ENCODE assay signal across 8 mouse cellular contexts in genomic region chr15:86673096-86673520, GRCm38 (mm10).
DNase-seq lines count a peak whose midpoint lies in the region; ATAC-seq lines count a peak whose summit lies in the region.

No protein-coding gene starts in this region.

- intact Hi-C loops in heart, postnatal 10 days (cut with DNase I): no loop called here

- no peak overlapping the region for H3K27ac ChIP-seq in heart, embryonic 10.5 days
- H3K27ac ChIP-seq in embryonic facial prominence, embryonic 11.5 days (replicated peaks; ENCODE audit: low read depth, low read length): no peak overlapping the region

- H3K4me1 ChIP-seq in heart, embryonic 10.5 days: no peaks in the 10 kb centered on the region
- H3K4me1 ChIP-seq in embryonic facial prominence, embryonic 11.5 days (ENCODE audit: control insufficient read depth, insufficient read depth, low read length): no peaks in the 10 kb centered on the region

- no peak overlapping the region for H3K4me3 ChIP-seq in heart, embryonic 10.5 days
- H3K4me3 ChIP-seq in embryonic facial prominence, embryonic 11.5 days (ENCODE audit: low read depth, low read length): no peak overlapping the region

- H3K4me2 ChIP-seq in embryonic facial prominence, embryonic 11.5 days (ENCODE audit: low read depth, low read length): no peak overlapping the region

- no peaks in the 10 kb centered on the region for H3K36me3 ChIP-seq in heart, embryonic 10.5 days
- no peaks in the 10 kb centered on the region for H3K36me3 ChIP-seq in embryonic facial prominence, embryonic 11.5 days (replicated peaks; ENCODE audit: control insufficient read depth, insufficient read depth, low read depth, low read length)

- no peaks in the 10 kb centered on the region for H3K9me3 ChIP-seq in heart, embryonic 10.5 days
- no peaks in the 10 kb centered on the region for H3K9me3 ChIP-seq in embryonic facial prominence, embryonic 11.5 days (replicated peaks; ENCODE audit: control insufficient read depth, low read length)

- no peak for ATAC-seq in embryonic facial prominence, embryonic 11.5 days (replicated peaks; ENCODE audit: insufficient number of reproducible peaks, low FRiP score, low TSS enrichment, low read depth)
- no peak for ATAC-seq in granulocyte monocyte progenitor cell, adult 5-6 weeks (replicated peaks; ENCODE audit: poor library complexity, severe bottlenecking)

- DNase-seq in heart, postnatal 10 days: peak; percentile 5 to 31
- no peak for DNase-seq in heart, embryonic 10.5 days (ENCODE audit: low spot score)
- peak; percentile 54 for DNase-seq in Muller cell, postnatal 12 days (ENCODE audit: inconsistent ontology term)
- peak; percentile 59 for DNase-seq in embryonic facial prominence, embryonic 11.5 days (ENCODE audit: low spot score)
- DNase-seq in layer of hippocampus, postnatal 14 days (ENCODE audit: low spot score in 2 of 2): peak; percentile 44 to 48
- no peak for DNase-seq in spleen, postnatal 10 days (ENCODE audit: low spot score in 2 of 2)
- no peak for DNase-seq in urinary bladder, postnatal 25 days (ENCODE audit: low spot score)

- no peak overlapping the region for H3K9ac ChIP-seq in embryonic facial prominence, embryonic 11.5 days (replicated peaks; ENCODE audit: low read length)

- H3K27me3 ChIP-seq in heart, embryonic 10.5 days (ENCODE audit: insufficient read depth, poor library complexity, severe bottlenecking): no peaks in the 10 kb centered on the region
- no peaks in the 10 kb centered on the region for H3K27me3 ChIP-seq in embryonic facial prominence, embryonic 11.5 days (ENCODE audit: control insufficient read depth, insufficient read depth, low read length)

- 25% methylated on average over 9 of the region's 9 CpGs for WGBS in heart, embryonic 10.5 days
- 33% methylated on average over 9 of the region's 9 CpGs for WGBS in embryonic facial prominence, embryonic 11.5 days

Comparison
In these comparisons a context has a peak if more than half of its experiments do, and no peak if none do; other contexts are left out.
1. DNase-seq: peak in heart, postnatal 10 days (2 of 2), Muller cell, postnatal 12 days (single experiment), embryonic facial prominence, embryonic 11.5 days (single experiment) and layer of hippocampus, postnatal 14 days (2 of 2); none in heart, embryonic 10.5 days (single experiment), spleen, postnatal 10 days (0 of 2) and urinary bladder, postnatal 25 days (single experiment).